Mouse (Mus musculus) gastrocnemius, adult 2 months (tissue): Measurements from ENCODE around the gene Ksr2. TPM values are rescaled to one million over a fixed set of nuclear protein-coding genes. Genes with fewer than 3 reads are reported as not detected.
A peak's percentile ranks its signal among the peaks of the same experiment; 100 is the strongest.

Experiments used
- DNase-seq: peaks from one replicate; pipeline ENCODE4 v3.0.0; 2022
- H3K27ac ChIP-seq: fragments of 200-600 bp; 2 replicates; pipeline ENCODE4 v1.8.1; 2022; ENCODE audit warnings: mild to moderate bottlenecking
- H3K4me3 ChIP-seq: fragments of 200-600 bp; 2 replicates; pipeline ENCODE4 v1.8.1; 2022; ENCODE audit warnings: mild to moderate bottlenecking, moderate library complexity
- CTCF ChIP-seq: fragments of 200-600 bp; IDR thresholded peaks from 2 replicates; pipeline ENCODE4 v1.8.1; 2022; ENCODE audit warnings: antibody characterized with exemption, mild to moderate bottlenecking, moderate library complexity
- intact Hi-C: fragments of 180-260 bp; cut with DNase I; formaldehyde crosslinking; loops from one replicate; pipeline ENCODE4 v1.15.1; 2025
- total RNA-seq, 2 experiments: library from RNA; stranded (reverse); gene quantifications; 2 replicates each; pipeline ENCODE4 v1.2.3; 2021

The Ksr2 gene
- total RNA-seq, 2 experiments from 2014 or later = 0.03 to 0.11 TPM

DNA sequence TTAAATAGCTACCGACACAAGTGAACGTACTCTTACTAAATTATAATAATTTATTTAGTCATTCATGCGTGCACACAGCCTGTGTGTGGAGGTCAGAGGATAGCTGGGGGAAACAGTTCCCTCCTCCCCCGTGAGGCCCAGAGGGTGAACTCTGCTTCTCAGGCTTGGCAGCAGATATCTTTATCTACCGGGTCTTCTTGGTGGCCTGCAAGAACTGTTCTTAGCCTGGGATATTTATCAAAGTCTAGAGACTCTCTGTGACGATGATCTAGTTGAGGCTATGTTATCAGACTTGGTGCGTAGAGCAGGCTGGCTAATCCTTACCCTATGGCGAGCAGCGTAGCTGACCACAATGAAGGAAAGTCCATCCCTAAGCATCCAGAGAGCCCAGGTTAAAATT is 45.1 kb downstream of the Ksr2 start:
- no peak for DNase-seq
- intact Hi-C loops = no loop called here
- Histone ChIP-seq H3K4me3 (no peak overlapping the region), H3K27ac (no peak overlapping the region)
- no peak for TF ChIP-seq CTCF

DNA sequence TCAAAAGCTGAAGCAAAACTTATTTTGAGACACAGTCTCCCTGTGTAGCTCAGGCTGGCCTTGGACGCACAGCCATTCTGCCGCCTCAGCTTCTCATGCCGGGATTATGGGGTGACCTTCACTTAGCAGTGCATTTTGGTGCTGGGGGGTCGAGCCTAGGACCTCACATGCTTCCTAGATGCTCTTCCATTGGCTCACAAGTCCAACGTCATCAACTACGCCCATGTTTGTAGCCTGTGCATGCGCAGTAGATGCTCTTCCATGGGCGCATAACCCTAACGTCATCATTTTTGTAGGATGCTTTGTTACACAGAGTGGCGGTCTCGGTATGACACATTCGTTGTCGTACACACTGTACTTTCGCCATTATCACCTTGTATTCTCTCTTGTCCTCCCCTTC is 46.5 kb downstream of the Ksr2 start:
- intact Hi-C loops = no loop called here
- Histone ChIP-seq H3K4me3 (no peak overlapping the region), H3K27ac (no peak overlapping the region)
- no peak for TF ChIP-seq CTCF
- DNase-seq = no peak

- H3K27ac ChIP-seq = no peak overlapping the region
- no peak overlapping the region for H3K4me3 ChIP-seq
- no peak for DNase-seq
- TF ChIP-seq CTCF = no peak
- intact Hi-C loops = no loop called here
Measured at GRCm38 (mm10) chr5:117467052-117467451, 53.3 kb downstream of the Ksr2 start.

DNA sequence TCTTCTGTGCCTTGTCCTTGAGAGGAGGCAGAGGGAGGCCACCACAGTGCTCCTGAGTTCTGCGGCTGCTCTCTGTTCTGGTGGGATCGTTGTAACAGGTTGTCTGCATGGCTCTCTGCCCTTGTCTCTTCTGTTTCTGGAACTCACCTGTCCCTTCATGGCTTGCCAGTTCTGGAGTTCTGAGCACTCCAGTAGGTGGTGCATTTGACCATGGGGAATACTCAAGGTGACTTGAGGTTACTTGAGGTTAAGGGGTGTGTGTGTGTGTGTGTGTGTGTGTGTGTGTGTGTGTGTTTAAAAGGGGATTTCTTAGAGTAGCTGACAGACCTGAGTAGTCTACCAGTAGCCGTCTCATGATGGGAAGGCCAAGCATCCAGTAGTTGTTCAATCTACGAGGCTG is 55.2 kb downstream of the Ksr2 start:
- TF ChIP-seq CTCF = no peak
- intact Hi-C loops = no loop called here
- no peak for DNase-seq
- H3K27ac ChIP-seq = no peak overlapping the region
- H3K4me3 ChIP-seq = no peak overlapping the region

DNA sequence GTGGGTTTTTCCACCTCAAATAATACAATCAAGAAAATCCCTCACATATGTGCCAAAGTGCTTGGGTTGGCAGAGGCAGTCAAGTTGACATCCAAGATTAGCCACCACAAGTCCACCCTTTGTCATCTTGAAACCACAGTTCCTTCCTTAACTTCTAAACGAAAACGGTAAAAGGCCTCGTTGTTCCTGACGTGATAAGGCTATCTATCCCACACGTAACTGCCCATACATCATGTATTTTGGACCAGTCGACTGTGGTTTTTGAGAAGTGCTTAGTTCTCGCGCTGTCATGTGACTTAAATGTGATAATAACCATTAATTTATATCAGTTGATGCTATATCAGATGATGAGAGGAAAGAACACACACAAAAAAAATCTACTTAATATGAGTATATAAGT is 55.8 kb downstream of the Ksr2 start:
- Histone ChIP-seq H3K27ac (no peak overlapping the region), H3K4me3 (no peak overlapping the region)
- intact Hi-C loops = no loop called here
- no peak for TF ChIP-seq CTCF
- DNase-seq = no peak

DNA sequence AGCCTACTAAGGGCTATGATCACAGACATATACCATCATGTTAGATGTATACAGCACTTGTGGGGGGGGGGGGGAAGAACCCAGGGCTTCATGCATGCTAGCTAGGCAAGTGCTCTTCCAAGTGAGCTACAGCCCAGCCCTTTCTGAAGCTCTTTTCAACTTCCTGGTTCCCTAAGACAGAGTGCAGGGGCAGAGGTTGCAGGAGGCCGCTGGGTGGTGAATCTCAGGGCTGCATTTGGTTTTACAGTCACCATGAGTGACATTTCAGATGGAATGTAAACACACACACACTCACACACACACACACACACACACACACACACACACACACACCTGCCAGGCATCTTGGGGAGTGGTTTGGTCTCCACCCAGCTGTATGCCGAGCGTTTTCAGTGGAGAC is 67.4 kb downstream of the Ksr2 start:
- no peak overlapping the region for H3K27ac ChIP-seq
- no peak for TF ChIP-seq CTCF
- DNase-seq = no peak
- intact Hi-C loops = no loop called here
- H3K4me3 ChIP-seq = no peak overlapping the region

GRCm38 (mm10) chr5:117481586-117481985 is 67.8 kb downstream of the Ksr2 start:
- H3K27ac ChIP-seq = no peak overlapping the region
- DNase-seq = no peak
- TF ChIP-seq CTCF = no peak
- intact Hi-C loops = no loop called here
- no peak overlapping the region for H3K4me3 ChIP-seq

- no peak for DNase-seq
- intact Hi-C loops = no loop called here
- TF ChIP-seq CTCF = no peak
Measured at GRCm38 (mm10) chr5:117482013-117482412, 68.2 kb downstream of the Ksr2 start.

GRCm38 (mm10) chr5:117485411-117485810 is 71.6 kb downstream of the Ksr2 start:
- Histone ChIP-seq H3K27ac (no peak overlapping the region), H3K4me3 (no peak overlapping the region)
- intact Hi-C loops = no loop called here
- DNase-seq = no peak
- TF ChIP-seq CTCF = no peak

More at GRCm38 (mm10) chr5:117482013-117482412, 68.2 kb downstream of the Ksr2 start:
- Histone ChIP-seq H3K27ac (no peak overlapping the region), H3K4me3 (no peak overlapping the region)

GRCm38 (mm10) chr5:117486092-117486491 is 72.3 kb downstream of the Ksr2 start:
- no peak overlapping the region for H3K27ac ChIP-seq
- no peak overlapping the region for H3K4me3 ChIP-seq
- no peak for DNase-seq
- TF ChIP-seq CTCF = no peak
- intact Hi-C loops = no loop called here

GRCm38 (mm10) chr5:117488155-117488554 is 74.4 kb downstream of the Ksr2 start:
- Histone ChIP-seq H3K4me3 (no peak overlapping the region), H3K27ac (no peak overlapping the region)
- no peak for TF ChIP-seq CTCF
- intact Hi-C loops = no loop called here
- DNase-seq = no peak

- intact Hi-C loops = no loop called here
Measured at GRCm38 (mm10) chr5:117488670-117489325, 75.0 kb downstream of the Ksr2 start.

GRCm38 (mm10) chr5:117492933-117493863 is 79.4 kb downstream of the Ksr2 start:
- Histone ChIP-seq H3K4me3 (peak overlapping the region; percentile 32), H3K27ac (peak overlapping the region; percentile 43; the same call in 1 of the 2 replicates)
- intact Hi-C loops = loop anchor here (5.0 kb wide), 2 partner anchors 186 to 376 kb away; partner anchors contain the start of gene Suds3
- DNase-seq = no peak
- no peak for TF ChIP-seq CTCF

More at GRCm38 (mm10) chr5:117488670-117489325, 75.0 kb downstream of the Ksr2 start:
- DNase-seq = no peak
- TF ChIP-seq CTCF = no peak
- no peak overlapping the region for H3K27ac ChIP-seq
- H3K4me3 ChIP-seq = no peak overlapping the region
